Mouse (Mus musculus) brown adipose tissue, adult 24 weeks (tissue): ENCODE data around the gene Pilrb2. TPM values are rescaled to one million over a fixed set of nuclear protein-coding genes. Genes with fewer than 3 reads are reported as not detected.

ENCODE experiments used
- H3K27ac ChIP-seq: fragments of 200-500 bp; replicated peaks from 2 replicates; pipeline ENCODE4 v1.5.1; 2012; ENCODE audit warnings: low read depth, mild to moderate bottlenecking, low read length
- H3K4me1 ChIP-seq: fragments of 200-500 bp; 2 replicates; pipeline ENCODE4 v1.6.1; 2012; ENCODE audit warnings: low read length, mixed read lengths; ENCODE audit not compliant: control insufficient read depth, insufficient read depth, insufficient read length
- H3K4me3 ChIP-seq: fragments of 200-500 bp; 2 replicates; pipeline ENCODE4 v1.5.1; 2012; ENCODE audit warnings: low read depth, mild to moderate bottlenecking, low read length, moderate library complexity; ENCODE audit not compliant: insufficient read depth
- polyA plus RNA-seq: library from polyadenylated mRNA; stranded (reverse); fragments of >200 nt; gene quantifications from 2 replicates; pipeline ENCODE4 v1.2.4, GENCODE M21; 2012; ENCODE audit not compliant: missing spikeins, insufficient read depth, insufficient read length

Pilrb2 gene
- polyA plus RNA-seq, 1 experiment = 2.5 TPM

DNA sequence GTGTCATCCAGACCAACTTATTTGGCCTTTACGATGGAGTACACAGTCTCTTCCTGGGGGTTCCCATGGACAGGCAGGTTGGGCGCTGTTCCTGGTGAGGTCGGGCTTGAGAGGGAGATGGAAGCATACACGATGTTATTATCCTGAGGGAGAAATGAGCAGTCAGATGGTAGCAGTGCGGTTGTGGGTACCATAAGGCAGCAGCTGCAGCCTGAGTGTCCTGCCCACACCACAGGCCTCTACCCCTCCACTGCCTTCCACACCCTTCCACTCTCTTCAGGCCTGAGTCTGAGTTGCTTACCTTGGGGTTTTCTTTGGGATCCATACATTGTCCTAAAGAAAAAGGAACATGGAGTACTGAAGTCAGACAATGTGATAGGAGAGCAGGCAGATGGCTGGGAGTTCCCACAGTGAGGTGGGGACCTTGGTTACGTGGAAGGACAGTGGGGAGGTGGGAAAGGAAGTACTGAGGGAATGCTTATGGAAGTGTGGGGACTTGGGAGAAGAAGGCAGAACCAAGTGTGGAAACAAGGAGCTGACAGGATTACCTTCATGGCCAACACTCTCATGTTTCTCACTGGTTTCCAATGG, 48.1 kb downstream of the Pilrb2 start:
- H3K27ac ChIP-seq = no peak overlapping the region
- H3K4me1 ChIP-seq = no peaks in the 10 kb centered on the region
- no peak overlapping the region for H3K4me3 ChIP-seq

DNA sequence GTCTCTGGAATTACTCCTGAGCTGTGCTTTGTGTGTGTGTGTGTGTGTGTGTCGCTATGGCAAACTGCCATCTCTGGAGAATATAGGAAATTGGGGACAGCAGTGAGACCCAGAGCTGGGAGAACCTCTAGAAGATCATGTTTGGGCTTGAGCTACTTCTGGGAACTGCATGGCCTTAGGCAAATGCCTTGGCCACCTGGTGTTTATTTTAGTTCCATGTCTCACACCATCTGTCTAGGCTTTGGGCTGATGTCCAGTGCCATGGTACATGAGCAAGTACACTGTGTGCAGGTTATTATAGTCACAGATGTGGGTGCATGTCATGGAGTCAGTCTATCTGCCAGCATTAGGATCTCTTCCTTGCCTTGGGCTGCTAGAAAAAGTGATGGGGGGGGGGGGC, 49.0 kb downstream of the Pilrb2 start:
- Histone ChIP-seq H3K27ac (no peak overlapping the region), H3K4me1 (no peaks in the 10 kb centered on the region), H3K4me3 (no peak overlapping the region)

DNA sequence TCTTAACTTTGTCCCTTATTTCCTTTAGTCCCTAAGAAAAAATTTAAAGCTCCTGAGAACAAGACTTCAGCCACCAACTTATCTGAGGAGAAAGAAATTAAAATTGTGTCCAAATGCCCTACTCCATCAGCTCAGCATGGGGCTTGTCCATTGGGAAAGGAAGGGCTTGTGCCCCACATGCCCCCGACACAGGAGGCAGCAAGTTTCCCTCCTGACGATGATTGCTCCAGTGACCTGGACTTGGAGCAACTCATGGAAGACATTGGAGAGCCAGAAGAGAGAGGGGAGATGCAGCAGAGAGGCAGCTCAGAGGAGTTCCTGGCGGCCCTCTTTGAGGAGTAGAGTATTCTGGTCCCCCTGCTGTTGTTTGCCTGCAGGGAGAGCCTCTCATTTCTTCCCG, 49.5 kb downstream of the Pilrb2 start:
- no peak overlapping the region for H3K27ac ChIP-seq
- H3K4me1 ChIP-seq = no peaks in the 10 kb centered on the region
- no peak overlapping the region for H3K4me3 ChIP-seq

- H3K4me3 ChIP-seq = no peak overlapping the region
- H3K4me1 ChIP-seq = no peaks in the 10 kb centered on the region
- H3K27ac ChIP-seq = no peak overlapping the region
Observed at GRCm38 (mm10) chr5:137817466-137818222, 54.0 kb downstream of the Pilrb2 start.

Other genes starting within 250 kb of the Pilrb2 start
- not detected in 2 replicates for gene Fbxo24, start 242.8 kb downstream of the Pilrb2 start, polyA plus RNA-seq
- gene Lrch4, start 242.7 kb downstream of the Pilrb2 start, polyA plus RNA-seq = 11.5 and 13.6 TPM in 2 replicates
- gene Gm20605, start 242.6 kb downstream of the Pilrb2 start, polyA plus RNA-seq = 0.95 and 2.3 TPM in 2 replicates
- 2.0 TPM in 1 of 2 replicates, not detected in the other for gene Sap25, start 230.5 kb downstream of the Pilrb2 start, polyA plus RNA-seq
- 22.0 and 26.4 TPM in 2 replicates for gene Irs3, start 226.1 kb downstream of the Pilrb2 start, polyA plus RNA-seq
- 16.2 and 17.6 TPM in 2 replicates for gene Agfg2, start 187.1 kb downstream of the Pilrb2 start, polyA plus RNA-seq
- not detected in 2 replicates for gene Nyap1, start 130.2 kb downstream of the Pilrb2 start, polyA plus RNA-seq
- gene Tsc22d4, start 126.1 kb downstream of the Pilrb2 start, polyA plus RNA-seq = 21.4 and 24.0 TPM in 2 replicates
- gene Ppp1r35, start 93.0 kb downstream of the Pilrb2 start, polyA plus RNA-seq = 15.1 and 15.4 TPM in 2 replicates
- gene Mepce, start 84.2 kb downstream of the Pilrb2 start, polyA plus RNA-seq = 14.3 and 21.2 TPM in 2 replicates
- 2.9 and 4.9 TPM in 2 replicates for gene Zcwpw1, start 84.0 kb downstream of the Pilrb2 start, polyA plus RNA-seq
- gene Pilra, start 35.5 kb downstream of the Pilrb2 start, polyA plus RNA-seq = 1.3 TPM in 1 of 2 replicates, not detected in the other
- gene Pilrb1, start 13.7 kb downstream of the Pilrb2 start, polyA plus RNA-seq = 1.0 and 1.4 TPM in 2 replicates
- gene Cyp3a13, start 49.8 kb upstream of the Pilrb2 start, polyA plus RNA-seq = not detected in 2 replicates
- gene Gjc3, start 91.3 kb upstream of the Pilrb2 start, polyA plus RNA-seq = 0.24 TPM in 1 of 2 replicates, not detected in the other
- gene Azgp1, start 109.7 kb upstream of the Pilrb2 start, polyA plus RNA-seq = 2.9 TPM in 1 of 2 replicates, not detected in the other
- gene Smok3a, start 149.4 kb upstream of the Pilrb2 start, polyA plus RNA-seq = not detected in 2 replicates
- not detected in 2 replicates for gene Smok3b, start 149.6 kb upstream of the Pilrb2 start, polyA plus RNA-seq
- gene Smok3c, start 181.4 kb upstream of the Pilrb2 start, polyA plus RNA-seq = not detected in 2 replicates
- 7.2 and 9.4 TPM in 2 replicates for gene Zkscan1, start 213.3 kb upstream of the Pilrb2 start, polyA plus RNA-seq
- 7.5 and 10.5 TPM in 2 replicates for gene Zscan21, start 245.1 kb upstream of the Pilrb2 start, polyA plus RNA-seq